Mouse (Mus musculus): ENCODE measurements around the gene Ubqln4. TPM values are rescaled to one million over a fixed set of nuclear protein-coding genes. Genes with fewer than 3 reads are reported as not detected.
"Not testable (repeated sequence)": the region's sequence is repeated elsewhere in the genome, so short reads cannot be mapped to it uniquely, and the experiment has no call there.

Ubqln4 gene
- polyA plus RNA-seq, 1 experiment from 2014 or later, result 37.4 TPM

GRCm38 (mm10) chr3:88570341-88570740 lies 16.8 kb downstream of the Ubqln4 start:
- no peak overlapping the region for H3K9ac ChIP-seq (ENCODE audit: low read length)
- H3K9me3 ChIP-seq (ENCODE audit: control insufficient read depth, low read length), result no peaks in the 10 kb centered on the region
- H3K27me3 ChIP-seq (ENCODE audit: control insufficient read depth, insufficient read depth, low read length), result no peaks in the 10 kb centered on the region
- WGBS, result 91% methylated on average over 10 of the region's 10 CpGs
- no peak overlapping the region for H3K27ac ChIP-seq (replicated peaks in 1 of 2; ENCODE audit: control insufficient read depth in 1 of 2, insufficient read depth in 1 of 2, low read depth in 2 of 2, low read length in 2 of 2)
- no peak overlapping the region for H3K4me3 ChIP-seq (ENCODE audit: control insufficient read depth in 1 of 2, insufficient read depth in 1 of 2, low read depth in 1 of 2, low read length in 2 of 2)
- no peak overlapping the region for H3K4me2 ChIP-seq (ENCODE audit: low read length)
- peaks cover 47% of the 10 kb centered on the region for H3K36me3 ChIP-seq (ENCODE audit: control insufficient read depth, insufficient read depth, low read length)
- ATAC-seq (ENCODE audit: insufficient number of reproducible peaks, insufficient read depth, low FRiP score, low read depth), result no peak
- peaks cover 0 to 3% of the 10 kb centered on the region in 2 experiments; a peak in 2 of 4 replicates for H3K4me1 ChIP-seq (ENCODE audit: control insufficient read depth in 2 of 2, insufficient read depth in 2 of 2, low read length in 2 of 2)

- Histone ChIP-seq H3K27me3 (ENCODE audit: control insufficient read depth, insufficient read depth, low read length) (no peaks in the 10 kb centered on the region), H3K36me3 (ENCODE audit: control insufficient read depth, insufficient read depth, low read length) (peaks cover 32% of the 10 kb centered on the region), H3K4me1 (ENCODE audit: control insufficient read depth in 2 of 2, insufficient read depth in 2 of 2, low read length in 2 of 2) (no peaks in the 10 kb centered on the region), H3K9me3 (ENCODE audit: control insufficient read depth, low read length) (no peaks in the 10 kb centered on the region), H3K4me2 (ENCODE audit: low read length) (no peak overlapping the region), H3K27ac (replicated peaks in 1 of 2; ENCODE audit: control insufficient read depth in 1 of 2, insufficient read depth in 1 of 2, low read depth in 2 of 2, low read length in 2 of 2) (no peak overlapping the region), H3K9ac (ENCODE audit: low read length) (no peak overlapping the region), H3K4me3 (ENCODE audit: control insufficient read depth in 1 of 2, insufficient read depth in 1 of 2, low read depth in 1 of 2, low read length in 2 of 2) (no peak overlapping the region)
- ATAC-seq (ENCODE audit: insufficient number of reproducible peaks, insufficient read depth, low FRiP score, low read depth), result no peak
- WGBS, result 67% methylated on average over 1 of the region's 1 CpGs
Observed at GRCm38 (mm10) chr3:88571856-88572255, 18.3 kb downstream of the Ubqln4 start.

- no peaks in the 10 kb centered on the region for H3K9me3 ChIP-seq (ENCODE audit: control insufficient read depth, low read length)
- no peak for ATAC-seq (ENCODE audit: insufficient number of reproducible peaks, insufficient read depth, low FRiP score, low read depth)
- peaks cover 23% of the 10 kb centered on the region for H3K36me3 ChIP-seq (ENCODE audit: control insufficient read depth, insufficient read depth, low read length)
- no peak overlapping the region for H3K9ac ChIP-seq (ENCODE audit: low read length)
- no peak overlapping the region for H3K4me2 ChIP-seq (ENCODE audit: low read length)
- no peak overlapping the region for H3K4me3 ChIP-seq (ENCODE audit: control insufficient read depth in 1 of 2, insufficient read depth in 1 of 2, low read depth in 1 of 2, low read length in 2 of 2)
- no peak overlapping the region for H3K27ac ChIP-seq (replicated peaks in 1 of 2; ENCODE audit: control insufficient read depth in 1 of 2, insufficient read depth in 1 of 2, low read depth in 2 of 2, low read length in 2 of 2)
- WGBS, result 66% methylated on average over 2 of the region's 2 CpGs
- no peaks in the 10 kb centered on the region for H3K4me1 ChIP-seq (ENCODE audit: control insufficient read depth in 2 of 2, insufficient read depth in 2 of 2, low read length in 2 of 2)
- H3K27me3 ChIP-seq (ENCODE audit: control insufficient read depth, insufficient read depth, low read length), result no peaks in the 10 kb centered on the region
Observed at GRCm38 (mm10) chr3:88572835-88573234, 19.3 kb downstream of the Ubqln4 start.

GRCm38 (mm10) chr3:88573810-88574209 lies 20.3 kb downstream of the Ubqln4 start:
- Histone ChIP-seq H3K9me3 (ENCODE audit: control insufficient read depth, low read length) (no peaks in the 10 kb centered on the region), H3K4me3 (ENCODE audit: control insufficient read depth in 1 of 2, insufficient read depth in 1 of 2, low read depth in 1 of 2, low read length in 2 of 2) (no peak overlapping the region), H3K36me3 (ENCODE audit: control insufficient read depth, insufficient read depth, low read length) (peaks cover 13% of the 10 kb centered on the region), H3K4me1 (ENCODE audit: control insufficient read depth in 2 of 2, insufficient read depth in 2 of 2, low read length in 2 of 2) (peaks cover 0 to 1% of the 10 kb centered on the region in 2 experiments; a peak in 2 of 4 replicates), H3K4me2 (ENCODE audit: low read length) (no peak overlapping the region), H3K27me3 (ENCODE audit: control insufficient read depth, insufficient read depth, low read length) (no peaks in the 10 kb centered on the region), H3K27ac (replicated peaks in 1 of 2; ENCODE audit: control insufficient read depth in 1 of 2, insufficient read depth in 1 of 2, low read depth in 2 of 2, low read length in 2 of 2) (no peak overlapping the region), H3K9ac (ENCODE audit: low read length) (no peak overlapping the region)
- no peak for ATAC-seq (ENCODE audit: insufficient number of reproducible peaks, insufficient read depth, low FRiP score, low read depth)
- 78% methylated on average over 2 of the region's 2 CpGs for WGBS

GRCm38 (mm10) chr3:88575540-88575939 lies 22.0 kb downstream of the Ubqln4 start, which contains the start of gene Ssr2:
Gene Ssr2, plus strand, starts transcription at chr3:88575876.
- 88% methylated on average over 3 of the region's 3 CpGs for WGBS
- Histone ChIP-seq H3K4me3 (ENCODE audit: control insufficient read depth in 1 of 2, insufficient read depth in 1 of 2, low read depth in 1 of 2, low read length in 2 of 2) (no peak within 1 kb of the TSS), H3K9me3 (ENCODE audit: control insufficient read depth, low read length) (no peaks in the 10 kb centered on the region), H3K4me1 (ENCODE audit: control insufficient read depth in 2 of 2, insufficient read depth in 2 of 2, low read length in 2 of 2) (peaks cover 0 to 12% of the 10 kb centered on the region in 2 experiments; a peak in 2 of 4 replicates), H3K27ac (replicated peaks in 1 of 2; ENCODE audit: control insufficient read depth in 1 of 2, insufficient read depth in 1 of 2, low read depth in 2 of 2, low read length in 2 of 2) (no peak within 1 kb of the TSS), H3K4me2 (ENCODE audit: low read length) (no peak within 1 kb of the TSS), H3K27me3 (ENCODE audit: control insufficient read depth, insufficient read depth, low read length) (no peaks in the 10 kb centered on the region), H3K36me3 (ENCODE audit: control insufficient read depth, insufficient read depth, low read length) (no peaks in the 10 kb centered on the region), H3K9ac (ENCODE audit: low read length) (no peak within 1 kb of the TSS)
- no peak for ATAC-seq (ENCODE audit: insufficient number of reproducible peaks, insufficient read depth, low FRiP score, low read depth)

- not testable (repeated sequence) for H3K9me3 ChIP-seq (ENCODE audit: control insufficient read depth, low read length); H3K27me3 ChIP-seq (ENCODE audit: control insufficient read depth, insufficient read depth, low read length); H3K9ac ChIP-seq (ENCODE audit: low read length); H3K4me2 ChIP-seq (ENCODE audit: low read length); H3K4me3 ChIP-seq (ENCODE audit: control insufficient read depth in 1 of 2, insufficient read depth in 1 of 2, low read depth in 1 of 2, low read length in 2 of 2); H3K27ac ChIP-seq (replicated peaks in 1 of 2; ENCODE audit: control insufficient read depth in 1 of 2, insufficient read depth in 1 of 2, low read depth in 2 of 2, low read length in 2 of 2); ATAC-seq (ENCODE audit: insufficient number of reproducible peaks, insufficient read depth, low FRiP score, low read depth)
- 73% methylated on average over 5 of the region's 5 CpGs for WGBS
- Histone ChIP-seq H3K4me1 (ENCODE audit: control insufficient read depth in 2 of 2, insufficient read depth in 2 of 2, low read length in 2 of 2) (peaks cover 0 to 12% of the 10 kb centered on the region in 2 experiments; a peak in 2 of 4 replicates), H3K36me3 (ENCODE audit: control insufficient read depth, insufficient read depth, low read length) (peaks cover 22% of the 10 kb centered on the region)
Observed at GRCm38 (mm10) chr3:88577846-88578245, 24.3 kb downstream of the Ubqln4 start.

GRCm38 (mm10) chr3:88578498-88579424 lies 25.2 kb downstream of the Ubqln4 start:
- Histone ChIP-seq H3K4me2 (ENCODE audit: low read length) (peak overlapping the region; percentile 85), H3K4me1 (ENCODE audit: control insufficient read depth in 2 of 2, insufficient read depth in 2 of 2, low read length in 2 of 2) (peaks cover 0 to 12% of the 10 kb centered on the region in 2 experiments; a peak in 2 of 4 replicates), H3K27me3 (ENCODE audit: control insufficient read depth, insufficient read depth, low read length) (no peaks in the 10 kb centered on the region), H3K4me3 (ENCODE audit: control insufficient read depth in 1 of 2, insufficient read depth in 1 of 2, low read depth in 1 of 2, low read length in 2 of 2) (peak overlapping the region; percentile 95 to 98; a peak in 3 of 4 replicates), H3K9ac (ENCODE audit: low read length) (peak overlapping the region; percentile 93), H3K9me3 (ENCODE audit: control insufficient read depth, low read length) (no peaks in the 10 kb centered on the region), H3K27ac (replicated peaks in 1 of 2; ENCODE audit: control insufficient read depth in 1 of 2, insufficient read depth in 1 of 2, low read depth in 2 of 2, low read length in 2 of 2) (no peak overlapping the region; a peak in 1 of 4 replicates), H3K36me3 (ENCODE audit: control insufficient read depth, insufficient read depth, low read length) (peaks cover 31% of the 10 kb centered on the region)
- ATAC-seq (ENCODE audit: insufficient number of reproducible peaks, insufficient read depth, low FRiP score, low read depth), result no peak
- WGBS, result 43% methylated on average over 8 of the region's 8 CpGs
